Comparison of ENCODE assay signal across 16 mouse cellular contexts in the genomic region with DNA sequence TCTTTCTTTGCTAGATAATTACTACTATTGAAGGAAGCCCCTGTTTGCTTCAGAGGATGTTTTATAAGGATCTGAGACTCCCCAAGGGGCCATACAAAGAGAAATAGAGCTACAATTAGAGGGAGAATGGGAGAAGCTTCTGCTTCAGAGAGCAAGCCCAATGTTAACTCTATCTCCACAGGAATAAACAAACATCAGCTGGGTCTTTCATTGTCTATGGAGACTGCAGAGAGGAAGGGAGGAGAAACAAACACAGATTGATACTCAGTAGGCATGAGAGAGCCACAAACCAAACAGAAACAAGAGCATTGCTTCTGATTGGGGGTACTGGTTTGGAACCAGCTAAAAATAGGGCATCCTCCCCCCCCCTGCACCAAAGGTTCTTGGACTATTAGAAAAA.
"Had no signal": no experiment of that assay in that cellular context is flagged by ENCODE, and none has a peak within 500 bp of the region (broad histone marks: within the 10 kb centered on the region; RNA-seq: fewer than 3 reads in every experiment).

No protein-coding gene starts in this region.

- H3K9me3 ChIP-seq: midbrain, embryonic 13.5 days; neural tube, embryonic 12.5 days had no signal

- H3K27me3 ChIP-seq: megakaryocyte, embryonic 14.5 days; midbrain, embryonic 13.5 days had no signal

- H3K4me1 ChIP-seq: megakaryocyte, embryonic 14.5 days; midbrain, embryonic 13.5 days; neural tube, embryonic 12.5 days had no signal

- H3K27ac ChIP-seq: liver, embryonic 14.5 days; macrophage; midbrain, embryonic 13.5 days; neural tube, embryonic 12.5 days had no signal

- H3K4me2 ChIP-seq: lung, embryonic 14.5 days; midbrain, embryonic 11.5 days; midbrain, embryonic 13.5 days; neural tube, embryonic 12.5 days had no signal

- H3K36me3 ChIP-seq: midbrain, embryonic 13.5 days; neural tube, embryonic 12.5 days had no signal

- DNase-seq: lung, adult 18-20 months; lung, embryonic 14.5 days; lung, postnatal 10 days; right cerebral cortex, postnatal 25 days; right cerebral cortex, postnatal 4 days; spleen, adult 18-20 months; thymus, adult 18-20 months; thymus, postnatal 14 days; thymus, postnatal 36 days had no signal

- H3K4me3 ChIP-seq: megakaryocyte, embryonic 14.5 days; midbrain, embryonic 13.5 days; neural tube, embryonic 12.5 days had no signal

- ATAC-seq: midbrain, embryonic 13.5 days; midbrain, embryonic 16.5 days had no signal

- H3K9ac ChIP-seq: liver, embryonic 14.5 days; lung, embryonic 14.5 days; midbrain, embryonic 13.5 days; neural tube, embryonic 12.5 days had no signal
